Mouse (Mus musculus) hindbrain, embryonic 14.5 days (tissue): Measurements from ENCODE around the gene Ifi205. TPM values are rescaled to one million over a fixed set of nuclear protein-coding genes. Genes with fewer than 3 reads are reported as not detected.
A peak's percentile ranks its signal among the peaks of the same experiment; 100 is the strongest.
"Not testable (repeated sequence)": the region's sequence is repeated elsewhere in the genome, so short reads cannot be mapped to it uniquely, and the experiment has no call there.

ENCODE experiments used
- ATAC-seq: fragments of 200-750 bp; cut with Nextera tagmentation; 2 replicates; pipeline ENCODE4 v1.8.0; 2017; ENCODE audit warnings: moderate number of reproducible peaks, mild to moderate bottlenecking, moderate TSS enrichment, moderate library complexity; ENCODE audit not compliant: low FRiP score
- DNase-seq: peaks from one replicate; pipeline ENCODE4 v3.0.0-alpha.2; 2015; ENCODE audit warnings: low spot score
- H3K27ac ChIP-seq: fragments of 300-500 bp; sonication (generic); 2 replicates; pipeline ENCODE4 v1.5.1; 2014; ENCODE audit warnings: mild to moderate bottlenecking, moderate library complexity
- H3K27me3 ChIP-seq: fragments of 300-500 bp; sonication (generic); 2 replicates; pipeline ENCODE4 v1.6.1; 2014; ENCODE audit warnings: mild to moderate bottlenecking, low read length, mixed read lengths; ENCODE audit not compliant: control insufficient read depth, insufficient read depth
- H3K36me3 ChIP-seq: fragments of 300-500 bp; sonication (generic); replicated peaks from 2 replicates; pipeline ENCODE4 v1.6.1; 2014; ENCODE audit not compliant: control insufficient read depth, insufficient read depth
- H3K4me1 ChIP-seq: fragments of 300-500 bp; sonication (generic); replicated peaks from 2 replicates; pipeline ENCODE4 v1.6.1; 2014; ENCODE audit warnings: antibody characterized with exemption, low read length, mixed read lengths; ENCODE audit not compliant: control insufficient read depth, insufficient read depth
- H3K4me2 ChIP-seq: fragments of 300-500 bp; sonication (generic); replicated peaks from 2 replicates; pipeline ENCODE4 v1.6.1; 2014; ENCODE audit warnings: mild to moderate bottlenecking, moderate library complexity
- H3K4me3 ChIP-seq: fragments of 300-500 bp; sonication (generic); replicated peaks from 2 replicates; pipeline ENCODE4 v1.5.1; 2014; ENCODE audit warnings: mild to moderate bottlenecking, low read length
- H3K9ac ChIP-seq: fragments of 300-500 bp; sonication (generic); 2 replicates; pipeline ENCODE4 v1.6.1; 2014
- H3K9me3 ChIP-seq: fragments of 300-500 bp; sonication (generic); 2 replicates; pipeline ENCODE4 v1.6.1; 2016; ENCODE audit warnings: low read length; ENCODE audit not compliant: control insufficient read depth
- WGBS: fragments of 180-500 bp; shearing (Covaris S2); extraction: QIAGEN DNeasy Blood & Tissue Kit; methylation state at CpG from one replicate; pipeline ENCODE4 v1.1.7; 2014; 5-methylcytosine and 5-hydroxymethylcytosine counted together
- polyA plus RNA-seq: library from polyadenylated mRNA; unstranded; fragments of >200 nt; fragmentation: Nextera tagmentation; extraction: Ambion mirVana; gene quantifications from 2 replicates; pipeline ENCODE4 v1.2.1, GENCODE M21; 2014

The Ifi205 gene
- polyA plus RNA-seq, 1 experiment from 2014 or later = not detected

GRCm38 (mm10) chr1:174044431-174044830 lies 12.8 kb upstream of the Ifi205 start:
- Histone ChIP-seq H3K4me2 (no peak overlapping the region), H3K36me3 (no peaks in the 10 kb centered on the region), H3K4me1 (no peaks in the 10 kb centered on the region), H3K4me3 (no peak overlapping the region), H3K27me3 (no peaks in the 10 kb centered on the region), H3K27ac (no peak overlapping the region), H3K9ac (no peak overlapping the region), H3K9me3 (no peaks in the 10 kb centered on the region)
- 88% methylated on average over 2 of the region's 2 CpGs for WGBS
- no peak for DNase-seq
- no peak for ATAC-seq

- not testable (repeated sequence) for ATAC-seq, H3K27me3 ChIP-seq, H3K9me3 ChIP-seq, H3K4me2 ChIP-seq, H3K27ac ChIP-seq, H3K4me1 ChIP-seq, H3K36me3 ChIP-seq, H3K4me3 ChIP-seq, H3K9ac ChIP-seq, DNase-seq
- 92% methylated on average over 12 of the region's 12 CpGs for WGBS
Measured at GRCm38 (mm10) chr1:174042091-174042884, 10.7 kb upstream of the Ifi205 start.

- H3K27me3 ChIP-seq = no peaks in the 10 kb centered on the region
- no peaks in the 10 kb centered on the region for H3K36me3 ChIP-seq
- DNase-seq (no peak), ATAC-seq (no peak)
- H3K4me2 ChIP-seq = no peak within 1 kb of the TSS
- no peak within 1 kb of the TSS for H3K9ac ChIP-seq
- no peaks in the 10 kb centered on the region for H3K4me1 ChIP-seq
- no peaks in the 10 kb centered on the region for H3K9me3 ChIP-seq
- WGBS = 92% methylated on average over 7 of the region's 7 CpGs
- no peak within 1 kb of the TSS for H3K27ac ChIP-seq
- H3K4me3 ChIP-seq = no peak within 1 kb of the TSS
Measured at GRCm38 (mm10) chr1:174040523-174041177, 9.0 kb upstream of the Ifi205 start, which contains the start of gene Olfr433. TSS of gene Olfr433 (plus strand) at chr1:174040705.

- 94% methylated on average over 3 of the region's 3 CpGs for WGBS
- ATAC-seq (no peak), DNase-seq (no peak)
- Histone ChIP-seq H3K4me1 (no peaks in the 10 kb centered on the region), H3K9ac (no peak overlapping the region), H3K4me2 (no peak overlapping the region), H3K27me3 (no peaks in the 10 kb centered on the region), H3K36me3 (no peaks in the 10 kb centered on the region), H3K4me3 (no peak overlapping the region), H3K9me3 (no peaks in the 10 kb centered on the region), H3K27ac (no peak overlapping the region)
Measured at GRCm38 (mm10) chr1:174038480-174038879, 6.9 kb upstream of the Ifi205 start.

GRCm38 (mm10) chr1:174035841-174036240 lies 4.2 kb upstream of the Ifi205 start:
- no peak overlapping the region for H3K27ac ChIP-seq

GRCm38 (mm10) chr1:174007050-174007449 lies 24.6 kb downstream of the Ifi205 start:
- not testable (repeated sequence) for H3K4me1 ChIP-seq, H3K36me3 ChIP-seq, H3K27me3 ChIP-seq, ATAC-seq, DNase-seq, H3K4me3 ChIP-seq, H3K27ac ChIP-seq, H3K4me2 ChIP-seq, H3K9me3 ChIP-seq, H3K9ac ChIP-seq

More at GRCm38 (mm10) chr1:174035841-174036240, 4.2 kb upstream of the Ifi205 start:
- no peaks in the 10 kb centered on the region for H3K27me3 ChIP-seq
- no peaks in the 10 kb centered on the region for H3K9me3 ChIP-seq
- DNase-seq = peak; percentile 23
- no peak overlapping the region for H3K4me3 ChIP-seq
- no peak for ATAC-seq
- no peak overlapping the region for H3K4me2 ChIP-seq
- H3K9ac ChIP-seq = no peak overlapping the region
- H3K4me1 ChIP-seq = no peaks in the 10 kb centered on the region
- no peaks in the 10 kb centered on the region for H3K36me3 ChIP-seq
- 76% methylated on average over 4 of the region's 4 CpGs for WGBS

- not testable (repeated sequence) for ATAC-seq, H3K36me3 ChIP-seq, H3K4me1 ChIP-seq, H3K4me2 ChIP-seq, H3K27me3 ChIP-seq, H3K9me3 ChIP-seq, DNase-seq, H3K9ac ChIP-seq, H3K4me3 ChIP-seq, H3K27ac ChIP-seq
- WGBS = 70% methylated on average over 1 of the region's 3 CpGs
Measured at GRCm38 (mm10) chr1:174004352-174005109, 27.1 kb downstream of the Ifi205 start.

- no peaks in the 10 kb centered on the region for H3K27me3 ChIP-seq
- 85% methylated on average over 4 of the region's 4 CpGs for WGBS
- no peaks in the 10 kb centered on the region for H3K4me1 ChIP-seq
- no peak overlapping the region for H3K9ac ChIP-seq
- no peaks in the 10 kb centered on the region for H3K9me3 ChIP-seq
- H3K4me2 ChIP-seq = no peak overlapping the region
- ATAC-seq (no peak), DNase-seq (no peak)
- H3K4me3 ChIP-seq = no peak overlapping the region
- no peaks in the 10 kb centered on the region for H3K36me3 ChIP-seq
- H3K27ac ChIP-seq = no peak overlapping the region
Measured at GRCm38 (mm10) chr1:173995003-173995402, 36.6 kb downstream of the Ifi205 start.

GRCm38 (mm10) chr1:173982694-173983305 lies 48.8 kb downstream of the Ifi205 start, which contains the start of gene Ifi202b:
TSS of gene Ifi202b (minus strand) at chr1:173982744.
- H3K9ac ChIP-seq, H3K4me2 ChIP-seq, DNase-seq, H3K9me3 ChIP-seq, H3K27me3 ChIP-seq, H3K27ac ChIP-seq, H3K36me3 ChIP-seq, ATAC-seq, H3K4me3 ChIP-seq, H3K4me1 ChIP-seq: not testable (repeated sequence)
- WGBS = 86% methylated on average over 6 of the region's 6 CpGs
